Mouse (Mus musculus): Measurements from ENCODE around the gene Ccdc17. TPM values are rescaled to one million over a fixed set of nuclear protein-coding genes. Genes with fewer than 3 reads are reported as not detected.

Ccdc17 gene
- polyA plus RNA-seq (2014; fragmentation: Nextera tagmentation; extraction: Ambion mirVana), result 2.2 and 4.5 TPM in 2 replicates

GRCm38 (mm10) chr4:116596379-116596778 lies at the start of gene Ccdc17:
Gene Ccdc17 (plus strand): TSS chr4:116596654.
- H3K9me3 ChIP-seq (ENCODE audit: control insufficient read depth, low read length), result no peaks in the 10 kb centered on the region
- peak within 1 kb of the TSS; percentile 64 for H3K27ac ChIP-seq (ENCODE audit: low read depth, low read length)
- ATAC-seq (ENCODE audit: low FRiP score, low TSS enrichment), result no peak
- H3K4me3 ChIP-seq (ENCODE audit: low read length), result peak within 1 kb of the TSS; percentile 58
- peak within 1 kb of the TSS; percentile 87 for H3K4me2 ChIP-seq (replicated peaks; ENCODE audit: low read depth, low read length)
- no peaks in the 10 kb centered on the region for H3K27me3 ChIP-seq (ENCODE audit: control insufficient read depth, insufficient read depth, low read length)
- 21% methylated on average over 5 of the region's 5 CpGs for WGBS
- H3K9ac ChIP-seq (ENCODE audit: low read depth, low read length), result peak within 1 kb of the TSS; percentile 71
- H3K36me3 ChIP-seq (ENCODE audit: control insufficient read depth, insufficient read depth, low read length), result peaks cover 44% of the 10 kb centered on the region
- peaks cover 9% of the 10 kb centered on the region for H3K4me1 ChIP-seq (ENCODE audit: control insufficient read depth, insufficient read depth, low read length)

GRCm38 (mm10) chr4:116550432-116550831 lies 46.0 kb upstream of the Ccdc17 start:
- Histone ChIP-seq H3K36me3 (ENCODE audit: control insufficient read depth, insufficient read depth, low read length) (peaks cover 17% of the 10 kb centered on the region), H3K4me2 (replicated peaks; ENCODE audit: low read depth, low read length) (no peak overlapping the region), H3K27me3 (ENCODE audit: control insufficient read depth, insufficient read depth, low read length) (no peaks in the 10 kb centered on the region), H3K4me1 (ENCODE audit: control insufficient read depth, insufficient read depth, low read length) (no peaks in the 10 kb centered on the region), H3K27ac (ENCODE audit: low read depth, low read length) (no peak overlapping the region), H3K4me3 (ENCODE audit: low read length) (no peak overlapping the region), H3K9ac (ENCODE audit: low read depth, low read length) (no peak overlapping the region), H3K9me3 (ENCODE audit: control insufficient read depth, low read length) (no peaks in the 10 kb centered on the region)
- WGBS, result 88% methylated on average over 1 of the region's 1 CpGs
- ATAC-seq (ENCODE audit: low FRiP score, low TSS enrichment), result no peak

GRCm38 (mm10) chr4:116553035-116553434 lies 43.4 kb upstream of the Ccdc17 start:
- H3K36me3 ChIP-seq (ENCODE audit: control insufficient read depth, insufficient read depth, low read length), result peaks cover 17% of the 10 kb centered on the region
- no peak overlapping the region for H3K9ac ChIP-seq (ENCODE audit: low read depth, low read length)
- no peak overlapping the region for H3K27ac ChIP-seq (ENCODE audit: low read depth, low read length)
- no peaks in the 10 kb centered on the region for H3K9me3 ChIP-seq (ENCODE audit: control insufficient read depth, low read length)
- no peaks in the 10 kb centered on the region for H3K4me1 ChIP-seq (ENCODE audit: control insufficient read depth, insufficient read depth, low read length)
- no peak overlapping the region for H3K4me2 ChIP-seq (replicated peaks; ENCODE audit: low read depth, low read length)
- no peak for ATAC-seq (ENCODE audit: low FRiP score, low TSS enrichment)
- WGBS, result 91% methylated on average over 3 of the region's 3 CpGs
- H3K27me3 ChIP-seq (ENCODE audit: control insufficient read depth, insufficient read depth, low read length), result no peaks in the 10 kb centered on the region
- no peak overlapping the region for H3K4me3 ChIP-seq (ENCODE audit: low read length)

GRCm38 (mm10) chr4:116555413-116556300 lies 40.8 kb upstream of the Ccdc17 start, which contains the start of gene Tmem69:
Gene Tmem69 (minus strand): TSS chr4:116555936.
- Histone ChIP-seq H3K4me3 (ENCODE audit: low read length) (peak within 1 kb of the TSS; percentile 90), H3K9ac (ENCODE audit: low read depth, low read length) (peak within 1 kb of the TSS; percentile 90), H3K4me2 (replicated peaks; ENCODE audit: low read depth, low read length) (peak within 1 kb of the TSS; percentile 82), H3K4me1 (ENCODE audit: control insufficient read depth, insufficient read depth, low read length) (peaks cover 4% of the 10 kb centered on the region; the same call in 1 of the 2 replicates), H3K9me3 (ENCODE audit: control insufficient read depth, low read length) (no peaks in the 10 kb centered on the region), H3K36me3 (ENCODE audit: control insufficient read depth, insufficient read depth, low read length) (peaks cover 17% of the 10 kb centered on the region), H3K27me3 (ENCODE audit: control insufficient read depth, insufficient read depth, low read length) (no peaks in the 10 kb centered on the region), H3K27ac (ENCODE audit: low read depth, low read length) (peak within 1 kb of the TSS; percentile 93)
- 3% methylated on average over 23 of the region's 23 CpGs for WGBS
- ATAC-seq (ENCODE audit: low FRiP score, low TSS enrichment), result no peak

- peak overlapping the region; percentile 82 for H3K4me2 ChIP-seq (replicated peaks; ENCODE audit: low read depth, low read length)
- H3K4me3 ChIP-seq (ENCODE audit: low read length), result peak overlapping the region; percentile 90
- H3K36me3 ChIP-seq (ENCODE audit: control insufficient read depth, insufficient read depth, low read length), result peaks cover 17% of the 10 kb centered on the region
- no peaks in the 10 kb centered on the region for H3K9me3 ChIP-seq (ENCODE audit: control insufficient read depth, low read length)
- peaks cover 4% of the 10 kb centered on the region; the same call in 1 of the 2 replicates for H3K4me1 ChIP-seq (ENCODE audit: control insufficient read depth, insufficient read depth, low read length)
- peak overlapping the region; percentile 93 for H3K27ac ChIP-seq (ENCODE audit: low read depth, low read length)
- peak; percentile 95 for ATAC-seq (ENCODE audit: low FRiP score, low TSS enrichment)
- peak overlapping the region; percentile 90 for H3K9ac ChIP-seq (ENCODE audit: low read depth, low read length)
- WGBS, result under 1% methylated on average over 28 of the region's 28 CpGs
- no peaks in the 10 kb centered on the region for H3K27me3 ChIP-seq (ENCODE audit: control insufficient read depth, insufficient read depth, low read length)
Observed at GRCm38 (mm10) chr4:116556561-116557305, 39.7 kb upstream of the Ccdc17 start.

- WGBS, result under 1% methylated on average over 73 of the region's 78 CpGs
- ATAC-seq (ENCODE audit: low FRiP score, low TSS enrichment), result peak; percentile 97
Observed at GRCm38 (mm10) chr4:116557306-116558121, 38.9 kb upstream of the Ccdc17 start, which contains the start of gene Gpbp1l1. Gene Gpbp1l1 (plus strand): TSS chr4:116557658.

GRCm38 (mm10) chr4:116558151-116558882 lies 38.1 kb upstream of the Ccdc17 start:
- Histone ChIP-seq H3K27ac (ENCODE audit: low read depth, low read length) (peak overlapping the region; percentile 93), H3K9me3 (ENCODE audit: control insufficient read depth, low read length) (no peaks in the 10 kb centered on the region), H3K4me3 (ENCODE audit: low read length) (peak overlapping the region; percentile 90), H3K9ac (ENCODE audit: low read depth, low read length) (peak overlapping the region; percentile 90), H3K27me3 (ENCODE audit: control insufficient read depth, insufficient read depth, low read length) (no peaks in the 10 kb centered on the region), H3K4me1 (ENCODE audit: control insufficient read depth, insufficient read depth, low read length) (peaks cover 4% of the 10 kb centered on the region; the same call in 1 of the 2 replicates), H3K4me2 (replicated peaks; ENCODE audit: low read depth, low read length) (peak overlapping the region; percentile 82), H3K36me3 (ENCODE audit: control insufficient read depth, insufficient read depth, low read length) (peaks cover 7% of the 10 kb centered on the region)
- no peak for ATAC-seq (ENCODE audit: low FRiP score, low TSS enrichment)
- 3% methylated on average over 15 of the region's 15 CpGs for WGBS

More at GRCm38 (mm10) chr4:116557306-116558121, 38.9 kb upstream of the Ccdc17 start, which contains the start of gene Gpbp1l1:
- peaks cover 4% of the 10 kb centered on the region; the same call in 1 of the 2 replicates for H3K4me1 ChIP-seq (ENCODE audit: control insufficient read depth, insufficient read depth, low read length)
- peak within 1 kb of the TSS; percentile 93 for H3K27ac ChIP-seq (ENCODE audit: low read depth, low read length)
- peaks cover 14% of the 10 kb centered on the region for H3K36me3 ChIP-seq (ENCODE audit: control insufficient read depth, insufficient read depth, low read length)
- peak within 1 kb of the TSS; percentile 82 for H3K4me2 ChIP-seq (replicated peaks; ENCODE audit: low read depth, low read length)
- peak within 1 kb of the TSS; percentile 90 for H3K4me3 ChIP-seq (ENCODE audit: low read length)
- H3K27me3 ChIP-seq (ENCODE audit: control insufficient read depth, insufficient read depth, low read length), result no peaks in the 10 kb centered on the region
- H3K9me3 ChIP-seq (ENCODE audit: control insufficient read depth, low read length), result no peaks in the 10 kb centered on the region
- H3K9ac ChIP-seq (ENCODE audit: low read depth, low read length), result peak within 1 kb of the TSS; percentile 90

- Histone ChIP-seq H3K9ac (ENCODE audit: low read depth, low read length) (no peak overlapping the region), H3K27me3 (ENCODE audit: control insufficient read depth, insufficient read depth, low read length) (no peaks in the 10 kb centered on the region), H3K27ac (ENCODE audit: low read depth, low read length) (no peak overlapping the region), H3K4me1 (ENCODE audit: control insufficient read depth, insufficient read depth, low read length) (peaks cover 9% of the 10 kb centered on the region), H3K36me3 (ENCODE audit: control insufficient read depth, insufficient read depth, low read length) (peaks cover 44% of the 10 kb centered on the region), H3K9me3 (ENCODE audit: control insufficient read depth, low read length) (no peaks in the 10 kb centered on the region), H3K4me2 (replicated peaks; ENCODE audit: low read depth, low read length) (no peak overlapping the region; the same call in 1 of the 2 replicates), H3K4me3 (ENCODE audit: low read length) (no peak overlapping the region)
- 87% methylated on average over 8 of the region's 8 CpGs for WGBS
- no peak for ATAC-seq (ENCODE audit: low FRiP score, low TSS enrichment)
Observed at GRCm38 (mm10) chr4:116595793-116596192, 661 bp upstream of the Ccdc17 start.
